Mouse (Mus musculus): Measurements from ENCODE around the gene Pak1. TPM values are rescaled to one million over a fixed set of nuclear protein-coding genes. Genes with fewer than 3 reads are reported as not detected.

Pak1 gene
- 49.1 and 55.2 TPM in 2 replicates for polyA plus RNA-seq (2015; fragmentation: Nextera tagmentation; extraction: Ambion mirVana)

GRCm38 (mm10) chr7:97788190-97788668 lies at the start of gene Pak1:
Gene Pak1, plus strand, starts transcription at chr7:97788541.

GRCm38 (mm10) chr7:97919742-97920141 lies 131.4 kb downstream of the Pak1 start, which contains the start of gene Gdpd4:
Gene Gdpd4, plus strand, starts transcription at chr7:97919955.

Other genes starting within 250 kb of the Pak1 start
- 170 and 185 TPM in 2 replicates for gene Aamdc, start 209.0 kb upstream of the Pak1 start, polyA plus RNA-seq (2015; fragmentation: Nextera tagmentation; extraction: Ambion mirVana)
- gene Rsf1, start 208.7 kb upstream of the Pak1 start, polyA plus RNA-seq (2015; fragmentation: Nextera tagmentation; extraction: Ambion mirVana): 10.1 and 10.2 TPM in 2 replicates
- 67.6 and 76.3 TPM in 2 replicates for gene Clns1a, start 91.9 kb upstream of the Pak1 start, polyA plus RNA-seq (2015; fragmentation: Nextera tagmentation; extraction: Ambion mirVana)
- 8.7 and 10.2 TPM in 2 replicates for gene Aqp11, start 50.3 kb upstream of the Pak1 start, polyA plus RNA-seq (2015; fragmentation: Nextera tagmentation; extraction: Ambion mirVana)
- gene Gdpd4, start 131.4 kb downstream of the Pak1 start, polyA plus RNA-seq (2015; fragmentation: Nextera tagmentation; extraction: Ambion mirVana): 0.05 and 0.12 TPM in 2 replicates

Measured in skeletal muscle tissue, postnatal 0 days (tissue).